Mouse (Mus musculus) thymus, adult 2 months (tissue): ENCODE data around the gene 2510039O18Rik. TPM values are rescaled to one million over a fixed set of nuclear protein-coding genes. Genes with fewer than 3 reads are reported as not detected.
A peak's percentile ranks its signal among the peaks of the same experiment; 100 is the strongest.

Experiments
- DNase-seq: peaks from one replicate; pipeline ENCODE4 v3.0.0; 2021
- H3K27ac ChIP-seq: fragments of 200-500 bp; 2 replicates; pipeline ENCODE4 v1.5.1; 2012; ENCODE audit warnings: low read length, control low read depth; ENCODE audit not compliant: control insufficient read depth, insufficient read depth
- H3K27me3 ChIP-seq: fragments of 200-500 bp; 2 replicates; pipeline ENCODE4 v1.6.1; 2012; ENCODE audit warnings: mild to moderate bottlenecking, low read length, moderate library complexity, mixed read lengths; ENCODE audit not compliant: control insufficient read depth, insufficient read depth
- H3K36me3 ChIP-seq: fragments of 200-500 bp; 2 replicates; pipeline ENCODE4 v1.6.1; 2012; ENCODE audit warnings: mild to moderate bottlenecking, low read length, moderate library complexity; ENCODE audit not compliant: control insufficient read depth, insufficient read depth
- H3K4me1 ChIP-seq: fragments of 200-500 bp; replicated peaks from 2 replicates; pipeline ENCODE4 v1.6.1; 2012; ENCODE audit warnings: low read length; ENCODE audit not compliant: control insufficient read depth, insufficient read depth
- H3K4me3 ChIP-seq: fragments of 200-500 bp; 2 replicates; pipeline ENCODE4 v1.5.1; 2012; ENCODE audit warnings: mild to moderate bottlenecking, low read length, control low read depth, moderate library complexity; ENCODE audit not compliant: control insufficient read depth, insufficient read depth
- CTCF ChIP-seq: fragments of 200-500 bp; IDR thresholded peaks from 2 replicates; pipeline ENCODE4 v1.5.1; 2012; ENCODE audit warnings: mild to moderate bottlenecking, control low read depth, low read length, moderate library complexity, borderline replicate concordance; ENCODE audit not compliant: control insufficient read depth, poor library complexity, insufficient read depth; ENCODE audit errors: extremely low read depth
- POLR2A ChIP-seq: fragments of 200-500 bp; IDR thresholded peaks from 2 replicates; pipeline ENCODE4 v1.6.1; 2012; ENCODE audit warnings: mild to moderate bottlenecking, low read length, control low read depth, moderate library complexity; ENCODE audit not compliant: control insufficient read depth, poor library complexity, insufficient read depth; ENCODE audit errors: extremely low read depth
- WGBS: fragments of 180-500 bp; shearing (Covaris S2); methylation state at CpG from one replicate; pipeline ENCODE4 v1.1.7; 2018; 5-methylcytosine and 5-hydroxymethylcytosine counted together
- polyA plus RNA-seq: library from polyadenylated mRNA; depleted of rRNA; stranded (reverse); fragments of >200 nt; gene quantifications from 2 replicates; pipeline ENCODE4 v1.2.3, GENCODE M21; 2012

The 2510039O18Rik gene
- polyA plus RNA-seq, 1 experiment = 170 TPM

GRCm38 (mm10) chr4:147959881-147960831 is 19.5 kb downstream of the 2510039O18Rik start:
- TF ChIP-seq POLR2A = no peak
- TF ChIP-seq CTCF = peak; percentile 43; the same call in 1 of the 2 replicates
- H3K27ac ChIP-seq = no peak overlapping the region
- H3K4me1 ChIP-seq = no peaks in the 10 kb centered on the region
- no peaks in the 10 kb centered on the region; the same call in 1 of the 2 replicates for H3K27me3 ChIP-seq
- WGBS = 41% methylated on average over 6 of the region's 6 CpGs
- no peak overlapping the region for H3K4me3 ChIP-seq
- DNase-seq = peak; percentile 67
- H3K36me3 ChIP-seq = no peaks in the 10 kb centered on the region

GRCm38 (mm10) chr4:147962781-147963180 is 22.1 kb downstream of the 2510039O18Rik start:
- Histone ChIP-seq H3K4me3 (no peak overlapping the region), H3K36me3 (no peaks in the 10 kb centered on the region), H3K27me3 (no peaks in the 10 kb centered on the region; the same call in 1 of the 2 replicates), H3K27ac (no peak overlapping the region), H3K4me1 (no peaks in the 10 kb centered on the region)
- no peak for TF ChIP-seq POLR2A
- no peak for TF ChIP-seq CTCF
- WGBS = 59% methylated on average over 6 of the region's 6 CpGs
- DNase-seq = no peak

- 91% methylated on average over 15 of the region's 15 CpGs for WGBS
- Histone ChIP-seq H3K36me3 (no peaks in the 10 kb centered on the region), H3K27ac (no peak overlapping the region), H3K27me3 (no peaks in the 10 kb centered on the region; the same call in 1 of the 2 replicates), H3K4me1 (no peaks in the 10 kb centered on the region), H3K4me3 (no peak overlapping the region)
- DNase-seq = no peak
- TF ChIP-seq CTCF (no peak), POLR2A (no peak)
Observed at GRCm38 (mm10) chr4:147963623-147964022, 22.9 kb downstream of the 2510039O18Rik start.

GRCm38 (mm10) chr4:147965712-147966111 is 25.0 kb downstream of the 2510039O18Rik start:
- no peaks in the 10 kb centered on the region for H3K36me3 ChIP-seq
- H3K27ac ChIP-seq = no peak overlapping the region
- no peaks in the 10 kb centered on the region for H3K4me1 ChIP-seq
- TF ChIP-seq CTCF (no peak), POLR2A (no peak)
- H3K4me3 ChIP-seq = no peak overlapping the region
- DNase-seq = no peak
- 70% methylated on average over 7 of the region's 7 CpGs for WGBS
- no peaks in the 10 kb centered on the region; the same call in 1 of the 2 replicates for H3K27me3 ChIP-seq

DNA sequence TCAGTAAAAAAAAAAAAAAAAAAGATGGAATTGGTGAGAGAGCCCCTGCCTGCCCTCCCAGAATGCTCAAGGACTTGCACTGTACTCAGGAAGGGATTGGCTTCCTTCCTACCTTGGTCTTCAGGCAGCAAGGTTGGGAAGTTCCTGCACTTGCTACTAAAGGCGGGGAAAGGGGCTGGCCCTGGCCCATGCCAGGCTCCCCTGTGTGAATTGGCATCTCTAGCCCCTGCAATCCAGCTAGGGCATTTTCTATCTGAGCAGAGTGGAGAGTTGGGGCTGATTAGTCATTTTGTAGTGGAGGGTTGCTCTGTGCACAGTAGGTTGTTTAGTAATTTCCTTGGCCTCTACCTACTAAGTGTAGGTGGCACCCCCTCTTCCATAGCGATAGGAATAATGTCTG is 28.1 kb downstream of the 2510039O18Rik start:
- Histone ChIP-seq H3K27me3 (no peaks in the 10 kb centered on the region), H3K36me3 (no peaks in the 10 kb centered on the region), H3K4me3 (no peak overlapping the region), H3K27ac (no peak overlapping the region), H3K4me1 (no peaks in the 10 kb centered on the region)
- TF ChIP-seq CTCF (no peak), POLR2A (no peak)
- 85% methylated on average over 2 of the region's 2 CpGs for WGBS
- no peak for DNase-seq

GRCm38 (mm10) chr4:147969337-147969736 is 28.6 kb downstream of the 2510039O18Rik start:
- Histone ChIP-seq H3K4me3 (no peak overlapping the region), H3K27me3 (no peaks in the 10 kb centered on the region), H3K27ac (no peak overlapping the region), H3K4me1 (no peaks in the 10 kb centered on the region), H3K36me3 (no peaks in the 10 kb centered on the region)
- TF ChIP-seq CTCF = no peak
- TF ChIP-seq POLR2A = no peak
- DNase-seq = no peak
- WGBS = 57% methylated on average over 9 of the region's 9 CpGs

DNA sequence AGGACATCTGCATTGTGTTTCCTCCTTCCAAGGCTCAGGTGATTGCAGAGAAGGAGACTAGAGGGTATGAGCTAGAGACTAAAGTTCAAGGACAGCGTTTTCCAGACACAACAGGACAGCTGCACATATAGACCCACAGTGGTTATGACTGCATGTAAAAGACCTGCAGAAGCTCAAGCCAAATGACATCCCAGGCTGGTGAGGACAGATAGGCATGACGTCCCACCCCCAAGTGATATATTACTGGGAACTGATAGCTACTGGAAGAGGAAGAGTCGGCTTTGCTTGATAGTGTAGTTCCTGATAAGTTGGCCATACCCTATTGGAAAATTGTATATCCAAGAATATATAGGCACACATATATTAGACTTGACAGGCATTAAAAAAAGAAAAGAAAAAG is 35.5 kb downstream of the 2510039O18Rik start:
- no peak for DNase-seq
- H3K27me3 ChIP-seq = no peaks in the 10 kb centered on the region
- H3K4me3 ChIP-seq = no peak overlapping the region
- no peak for TF ChIP-seq POLR2A
- no peak overlapping the region for H3K27ac ChIP-seq
- no peaks in the 10 kb centered on the region for H3K36me3 ChIP-seq
- WGBS = 86% methylated on average over 3 of the region's 3 CpGs
- no peaks in the 10 kb centered on the region for H3K4me1 ChIP-seq
